Mouse (Mus musculus) spleen, embryonic (tissue): ENCODE measurements around the gene Adcy10.

ENCODE experiments used
- CTCF ChIA-PET: fragments of 350-600 bp; sonication (Branson Sonifier 250); formaldehyde crosslinking; loops from one replicate; lab custom pipeline; 2022; lab: Charles Lee

Adcy10 gene

DNA sequence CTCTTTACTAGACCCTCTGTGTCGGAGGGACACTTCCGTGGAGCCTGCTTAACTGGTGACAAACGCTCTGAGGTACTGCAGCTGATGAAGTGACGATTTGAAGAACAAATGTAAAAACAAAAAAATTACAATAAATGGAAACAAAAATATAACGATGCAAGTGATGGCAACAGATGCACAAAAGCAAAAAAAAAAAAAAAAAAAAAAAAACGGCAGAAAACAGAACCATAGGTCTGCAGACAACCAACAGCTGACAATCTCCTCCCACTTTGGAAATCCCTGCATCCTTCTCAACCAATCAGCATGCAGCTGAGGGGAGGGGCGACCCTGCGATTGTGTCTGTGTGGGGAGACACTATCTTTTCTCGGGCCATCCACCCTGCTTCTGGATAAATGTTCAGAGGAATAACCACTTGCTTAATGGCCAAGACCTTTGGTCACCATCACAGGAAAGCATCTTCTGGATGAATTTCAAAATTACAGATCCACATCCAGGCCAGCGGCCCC lies 116.8 kb downstream of the Adcy10 start:
- CTCF ChIA-PET, result no interaction called here

DNA sequence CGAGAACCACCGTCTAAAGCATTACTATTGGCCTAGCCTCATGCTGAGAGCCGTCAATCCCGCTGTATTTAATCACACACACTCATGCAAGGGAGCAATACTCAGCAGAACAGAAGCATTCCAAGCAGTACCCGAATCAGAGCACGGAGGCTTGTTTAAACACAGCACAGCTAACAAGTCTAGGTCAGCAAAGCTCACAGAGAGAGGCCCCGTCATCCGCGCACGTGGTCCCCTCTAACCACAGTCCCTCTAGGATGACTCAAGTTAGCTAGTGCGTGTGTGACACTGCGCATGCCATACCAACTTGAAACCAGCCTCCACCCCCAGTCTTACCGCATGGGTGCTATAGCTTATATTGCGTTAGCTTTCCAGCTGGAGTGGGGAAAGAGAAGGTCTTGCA lies 118.2 kb downstream of the Adcy10 start:
- CTCF ChIA-PET, result no interaction called here

DNA sequence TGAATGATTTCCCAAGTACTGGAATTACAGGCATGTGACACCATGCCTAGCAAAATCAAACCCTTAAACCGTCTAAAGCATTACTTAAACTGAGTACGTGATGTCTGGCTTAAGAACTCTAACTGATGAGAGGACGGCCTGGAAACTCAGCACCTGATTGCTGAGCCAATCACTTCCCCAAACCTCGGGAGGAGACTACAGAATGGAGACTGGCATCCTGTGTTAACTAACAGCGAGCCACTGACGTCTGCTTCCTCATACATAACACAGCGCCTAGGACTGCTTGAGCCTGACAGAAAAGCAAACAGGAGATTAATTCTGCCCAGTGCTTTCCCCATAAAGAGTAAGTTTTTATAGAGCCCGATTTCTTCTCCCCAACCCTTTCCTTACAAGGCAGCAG lies 119.2 kb downstream of the Adcy10 start:
- CTCF ChIA-PET, result no interaction called here

DNA sequence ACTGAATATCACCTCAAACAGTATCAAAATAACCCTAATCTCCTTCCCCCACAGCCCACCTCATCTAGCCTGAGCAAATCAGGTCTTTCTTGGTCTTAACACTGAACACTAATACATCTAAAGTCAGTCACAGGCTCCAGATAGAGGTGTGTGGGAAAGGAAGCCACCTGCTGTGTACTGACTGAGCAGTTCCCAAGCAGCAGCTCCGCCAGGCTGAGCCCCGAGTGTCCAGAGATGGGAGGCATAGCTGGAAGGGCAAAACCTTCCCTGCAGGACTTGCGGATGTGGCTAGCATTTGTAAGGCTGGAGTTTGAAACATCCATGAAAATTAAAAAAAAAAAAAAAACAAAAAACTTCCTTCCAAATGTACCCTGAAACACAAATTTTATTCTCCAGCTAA lies 120.1 kb downstream of the Adcy10 start:
- CTCF ChIA-PET, result no interaction called here

- CTCF ChIA-PET, result no interaction called here
Observed at GRCm38 (mm10) chr1:165605774-165606173, 120.8 kb downstream of the Adcy10 start.

DNA sequence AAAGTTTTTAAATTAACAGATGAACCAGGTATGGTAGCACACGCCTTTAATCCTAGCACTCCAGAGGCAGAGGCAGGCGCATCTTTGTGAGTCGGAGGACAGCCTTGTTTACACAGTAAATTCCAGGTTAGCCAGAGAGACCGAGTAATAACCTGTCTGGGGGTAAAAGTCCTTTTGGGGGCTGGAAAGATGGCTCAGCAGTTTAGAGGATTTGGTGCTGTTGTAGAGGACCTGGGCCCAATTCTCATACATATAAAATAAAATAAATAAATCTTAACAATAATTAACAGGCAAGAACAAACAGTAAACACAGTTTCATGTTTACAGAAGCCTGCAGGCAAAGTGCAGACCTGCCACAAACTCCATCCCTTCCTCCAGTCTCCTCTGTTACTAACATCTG lies 123.9 kb downstream of the Adcy10 start:
- CTCF ChIA-PET, result no interaction called here

GRCm38 (mm10) chr1:165609495-165610320 lies 124.7 kb downstream of the Adcy10 start:
- CTCF ChIA-PET, result interaction anchor here (0.9 kb wide), 1 partner anchor 97 kb away, joined by 3 read pairs; no protein-coding TSS in a partner anchor

- CTCF ChIA-PET, result no interaction called here
Observed at GRCm38 (mm10) chr1:165610321-165610999, 125.5 kb downstream of the Adcy10 start.

DNA sequence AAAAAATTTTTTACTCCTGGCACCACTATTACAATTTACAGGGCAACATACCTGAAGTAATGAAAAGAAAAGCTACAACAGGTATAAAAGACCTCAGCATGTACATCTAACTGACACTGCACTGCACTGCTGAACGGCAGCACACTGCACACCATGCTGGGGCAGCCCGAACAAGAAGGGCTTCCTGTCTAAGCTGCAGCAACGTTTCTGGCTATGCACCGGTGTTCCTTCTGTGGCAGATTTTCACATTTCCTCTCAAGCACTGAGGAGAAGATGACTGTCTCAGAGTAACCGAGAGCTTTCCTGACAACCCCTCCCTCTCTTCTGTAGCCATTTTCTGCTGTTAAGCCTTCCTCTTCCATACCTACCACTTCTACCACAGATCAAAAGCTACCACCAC lies 127.7 kb downstream of the Adcy10 start:
- CTCF ChIA-PET, result no interaction called here

DNA sequence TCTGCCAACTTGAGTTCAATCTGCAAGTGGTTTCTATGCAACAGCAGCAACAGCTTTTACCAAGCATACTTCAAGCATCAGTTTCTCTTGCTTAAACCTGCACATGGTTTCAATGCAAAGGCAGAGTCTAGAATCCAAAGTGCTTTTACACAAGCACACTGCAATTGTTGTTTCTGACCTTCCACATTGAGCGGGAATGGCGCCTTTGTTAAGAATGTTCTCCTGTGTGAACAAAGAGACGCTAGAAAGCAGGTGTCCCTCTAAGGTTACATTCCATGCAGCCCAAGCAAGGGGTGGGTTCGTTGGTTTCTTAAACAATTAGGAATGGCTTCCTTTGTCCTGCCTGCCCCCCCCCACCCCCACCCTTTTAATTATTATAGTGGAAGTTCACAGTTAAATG lies 128.9 kb downstream of the Adcy10 start:
- CTCF ChIA-PET, result no interaction called here

- CTCF ChIA-PET, result no interaction called here
Observed at GRCm38 (mm10) chr1:165614793-165615192, 129.8 kb downstream of the Adcy10 start.

DNA sequence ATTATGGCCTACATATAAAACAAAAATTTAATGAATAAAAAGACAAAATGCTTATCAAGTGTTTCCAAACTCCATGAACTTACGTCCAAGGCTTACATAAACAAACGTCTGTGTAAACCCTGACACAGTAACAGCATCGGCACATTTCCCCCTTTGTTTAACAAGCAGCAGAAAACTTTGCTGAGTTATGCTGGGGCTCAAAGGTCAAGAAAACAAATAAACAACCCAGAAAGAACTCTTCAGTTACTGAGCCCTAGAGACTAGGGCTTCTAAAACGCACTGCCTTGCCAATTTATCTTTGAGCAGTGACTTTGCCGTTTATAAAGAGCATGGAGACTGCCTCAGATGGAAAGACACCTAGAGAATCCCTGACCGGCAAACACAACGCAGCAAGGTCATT lies 131.7 kb downstream of the Adcy10 start:
- CTCF ChIA-PET, result no interaction called here

DNA sequence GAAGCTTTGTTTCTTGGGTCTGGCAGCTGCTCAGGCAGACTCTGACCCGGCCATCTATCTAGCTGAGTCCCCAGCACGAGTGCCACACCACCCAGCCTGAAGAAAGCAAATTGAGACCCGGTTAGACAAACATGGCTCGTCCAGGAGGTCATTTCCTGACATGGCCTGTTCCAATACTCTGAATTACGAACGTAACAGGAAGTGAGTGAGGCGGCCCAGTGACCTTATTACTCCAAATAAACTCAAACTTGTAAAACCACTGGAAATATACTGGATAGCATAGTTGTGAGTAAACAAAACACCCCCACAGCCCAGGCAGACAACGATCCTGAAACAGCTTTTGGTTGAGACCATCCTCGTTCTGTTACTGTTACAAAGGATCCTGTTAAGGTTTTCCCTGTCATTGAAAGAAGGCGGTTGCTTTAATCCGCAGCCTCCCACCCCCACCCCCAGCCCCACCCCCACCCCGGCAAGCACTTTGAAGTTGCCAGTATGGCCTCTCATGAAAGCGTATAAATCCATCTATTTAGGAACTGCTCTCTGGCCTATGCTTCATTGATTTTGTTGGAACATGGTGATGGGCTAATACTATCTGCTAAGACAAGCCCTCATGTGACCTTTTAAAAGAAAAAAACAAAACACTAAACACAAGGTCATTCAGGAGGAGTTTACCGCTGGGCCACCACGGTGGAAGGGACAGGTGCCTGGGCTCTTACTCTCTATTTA lies 132.3 kb downstream of the Adcy10 start:
- CTCF ChIA-PET, result interaction anchor here (0.6 kb wide), 1 partner anchor 350 kb away, joined by 4 read pairs; no protein-coding TSS in a partner anchor

- CTCF ChIA-PET, result no interaction called here
Observed at GRCm38 (mm10) chr1:165618201-165618624, 133.2 kb downstream of the Adcy10 start.

DNA sequence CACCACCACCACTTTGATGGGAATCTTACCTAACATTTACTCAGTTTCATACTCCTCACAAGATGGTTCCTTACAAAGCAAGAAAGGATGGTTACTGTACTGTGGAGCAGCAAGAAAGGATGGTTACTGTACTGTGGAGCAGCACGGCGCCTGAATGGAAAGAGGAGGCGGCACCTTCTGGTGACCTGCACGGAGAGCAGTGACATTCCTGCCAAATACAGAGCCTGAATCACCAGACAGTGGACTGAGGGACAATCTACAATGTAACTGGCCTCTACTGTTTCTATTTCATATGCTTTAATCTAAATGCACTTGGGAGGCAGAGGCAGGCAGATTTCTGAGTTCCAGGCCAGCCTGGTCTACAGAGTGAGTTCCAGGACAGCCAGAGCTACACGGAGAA lies 140.1 kb downstream of the Adcy10 start:
- CTCF ChIA-PET, result no interaction called here

DNA sequence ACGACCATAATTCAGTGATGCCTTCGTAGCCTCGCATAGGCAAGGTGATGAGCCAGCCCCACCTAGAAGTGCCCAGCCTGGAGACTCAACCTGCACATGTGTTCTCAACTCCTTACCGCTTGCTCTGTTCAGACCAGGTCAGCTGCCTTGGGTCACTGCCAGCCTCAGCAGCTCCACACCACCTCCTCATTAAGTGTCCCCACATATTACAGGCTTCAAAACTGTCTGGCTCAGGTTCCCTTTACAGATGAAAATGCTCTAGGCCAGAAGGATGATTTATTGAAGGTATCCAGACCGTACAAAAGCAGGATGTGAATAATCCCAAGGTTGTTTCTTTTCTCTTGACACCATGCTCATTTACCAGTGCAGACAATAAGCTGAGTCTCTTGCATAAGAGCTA lies 140.9 kb downstream of the Adcy10 start:
- CTCF ChIA-PET, result no interaction called here
